Mouse (Mus musculus): ENCODE measurements at regions not wholly inside any gene's neighbourhood (a gene's known extent, or its start where the extent isn't known, plus 50 kb on each side); places are given as distances from the start of the nearest gene placed in this dataset.

DNA sequence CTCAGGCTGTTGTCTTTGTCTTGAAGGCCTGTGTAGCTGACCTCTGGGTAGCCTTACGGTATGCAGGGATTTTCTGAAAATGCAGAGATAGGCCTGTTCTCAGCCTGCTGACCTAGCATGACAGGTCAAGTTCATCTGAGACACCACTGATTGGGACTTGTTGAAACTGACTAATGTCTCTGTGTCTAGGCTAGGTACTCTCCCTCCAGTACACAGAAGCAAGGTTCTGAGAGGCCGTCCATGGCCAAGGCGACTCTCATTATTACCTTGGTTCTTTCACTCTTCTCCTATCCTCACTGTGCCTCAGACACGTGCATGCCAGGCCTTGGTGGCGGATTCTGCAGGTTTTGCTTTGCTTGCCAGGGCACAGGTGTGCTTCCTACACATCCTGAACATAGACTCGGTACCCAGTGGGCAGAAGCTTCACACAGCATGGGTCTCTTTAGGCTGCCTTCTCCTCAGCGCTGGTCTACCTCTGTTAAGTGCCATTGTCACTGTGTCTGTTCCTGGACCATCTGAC is 208.3 kb downstream of the Adra2a start:
- Histone ChIP-seq H3K9me3 (no peaks in the 10 kb centered on the region), H3K27ac (no peak overlapping the region), H3K27me3 (no peaks in the 10 kb centered on the region), H3K9ac (no peak overlapping the region), H3K4me2 (no peak overlapping the region), H3K36me3 (no peaks in the 10 kb centered on the region), H3K4me1 (replicated peaks) (no peaks in the 10 kb centered on the region), H3K4me3 (no peak overlapping the region)
- 83% methylated on average over 7 of the region's 7 CpGs for WGBS
- no peak for ATAC-seq (ENCODE audit: low FRiP score)

GRCm38 (mm10) chr19:54257889-54258288 is 213.9 kb downstream of the Adra2a start:
- H3K27me3 ChIP-seq, result peaks cover 7% of the 10 kb centered on the region; the same call in 1 of the 2 replicates
- peaks cover 18% of the 10 kb centered on the region for H3K4me1 ChIP-seq (replicated peaks)
- H3K4me3 ChIP-seq, result no peak overlapping the region
- WGBS, result 88% methylated on average over 3 of the region's 3 CpGs
- H3K36me3 ChIP-seq, result no peaks in the 10 kb centered on the region
- no peak overlapping the region for H3K9ac ChIP-seq
- no peak for ATAC-seq (ENCODE audit: low FRiP score)
- no peak overlapping the region for H3K27ac ChIP-seq
- no peaks in the 10 kb centered on the region for H3K9me3 ChIP-seq
- no peak overlapping the region for H3K4me2 ChIP-seq

DNA sequence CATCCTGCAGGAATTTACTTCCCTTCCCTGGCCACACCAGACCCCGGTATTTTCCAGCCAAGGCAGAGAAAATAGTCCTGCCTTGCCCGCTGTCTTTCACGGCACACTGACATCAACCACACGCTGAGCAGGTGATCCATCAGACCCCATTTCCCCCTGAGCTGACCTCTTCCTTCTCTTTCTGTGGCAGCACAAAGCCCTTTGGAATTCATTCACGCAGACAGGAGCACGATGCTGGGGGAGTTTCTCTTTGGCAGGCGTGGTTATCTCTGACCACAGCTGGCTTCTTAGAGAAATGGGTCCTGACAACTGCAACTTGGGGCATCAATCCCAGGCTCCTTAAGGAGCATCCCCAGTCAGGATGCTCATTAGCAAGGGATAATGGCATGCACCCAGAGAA is 215.2 kb downstream of the Adra2a start:
- Histone ChIP-seq H3K4me3 (no peak overlapping the region), H3K4me2 (peak overlapping the region; percentile 40), H3K36me3 (no peaks in the 10 kb centered on the region), H3K27ac (0 out of 2 replicates have a peak overlapping the region, but pooled peaks have one; percentile 36), H3K9me3 (no peaks in the 10 kb centered on the region), H3K27me3 (peaks cover 7% of the 10 kb centered on the region; the same call in 1 of the 2 replicates), H3K4me1 (replicated peaks) (peaks cover 18% of the 10 kb centered on the region), H3K9ac (0 out of 2 replicates have a peak overlapping the region, but pooled peaks have one; percentile 19)
- WGBS, result 5% methylated on average over 7 of the region's 7 CpGs
- ATAC-seq (ENCODE audit: low FRiP score), result no peak

DNA sequence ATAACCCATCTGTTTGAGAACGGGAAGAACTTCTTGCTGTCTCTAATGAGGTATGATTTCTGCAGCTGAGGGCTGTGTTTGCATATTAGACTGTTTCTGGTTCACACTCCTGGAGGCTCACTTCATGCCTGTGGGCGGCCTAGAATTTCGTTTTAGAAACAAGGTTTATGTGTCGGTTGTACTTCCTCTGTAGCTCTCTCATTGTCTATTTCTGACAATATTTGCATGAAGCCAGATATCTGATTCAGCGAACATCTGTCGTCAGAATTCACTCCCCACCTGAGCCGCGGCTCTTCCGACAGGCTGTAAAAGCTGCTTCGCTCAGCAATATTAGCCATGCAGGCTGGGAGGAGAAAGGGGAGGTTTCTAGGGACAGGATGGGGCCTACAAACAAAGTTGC is 233.4 kb downstream of the Adra2a start:
- H3K4me1 ChIP-seq (replicated peaks), result peaks cover 4% of the 10 kb centered on the region; the same call in 1 of the 2 replicates
- WGBS, result 89% methylated on average over 10 of the region's 10 CpGs
- ATAC-seq (ENCODE audit: low FRiP score), result no peak
- no peaks in the 10 kb centered on the region for H3K36me3 ChIP-seq
- H3K4me3 ChIP-seq, result no peak overlapping the region
- no peaks in the 10 kb centered on the region for H3K9me3 ChIP-seq
- no peak overlapping the region for H3K4me2 ChIP-seq
- H3K9ac ChIP-seq, result no peak overlapping the region
- H3K27ac ChIP-seq, result no peak overlapping the region
- H3K27me3 ChIP-seq, result no peaks in the 10 kb centered on the region

GRCm38 (mm10) chr19:54285481-54285880 is 241.5 kb downstream of the Adra2a start:
- no peaks in the 10 kb centered on the region for H3K36me3 ChIP-seq
- H3K27ac ChIP-seq, result no peak overlapping the region
- H3K9me3 ChIP-seq, result no peaks in the 10 kb centered on the region
- no peaks in the 10 kb centered on the region for H3K4me1 ChIP-seq (replicated peaks)
- H3K4me2 ChIP-seq, result no peak overlapping the region
- no peak for ATAC-seq (ENCODE audit: low FRiP score)
- no peak overlapping the region for H3K4me3 ChIP-seq
- H3K9ac ChIP-seq, result no peak overlapping the region
- H3K27me3 ChIP-seq, result no peaks in the 10 kb centered on the region

DNA sequence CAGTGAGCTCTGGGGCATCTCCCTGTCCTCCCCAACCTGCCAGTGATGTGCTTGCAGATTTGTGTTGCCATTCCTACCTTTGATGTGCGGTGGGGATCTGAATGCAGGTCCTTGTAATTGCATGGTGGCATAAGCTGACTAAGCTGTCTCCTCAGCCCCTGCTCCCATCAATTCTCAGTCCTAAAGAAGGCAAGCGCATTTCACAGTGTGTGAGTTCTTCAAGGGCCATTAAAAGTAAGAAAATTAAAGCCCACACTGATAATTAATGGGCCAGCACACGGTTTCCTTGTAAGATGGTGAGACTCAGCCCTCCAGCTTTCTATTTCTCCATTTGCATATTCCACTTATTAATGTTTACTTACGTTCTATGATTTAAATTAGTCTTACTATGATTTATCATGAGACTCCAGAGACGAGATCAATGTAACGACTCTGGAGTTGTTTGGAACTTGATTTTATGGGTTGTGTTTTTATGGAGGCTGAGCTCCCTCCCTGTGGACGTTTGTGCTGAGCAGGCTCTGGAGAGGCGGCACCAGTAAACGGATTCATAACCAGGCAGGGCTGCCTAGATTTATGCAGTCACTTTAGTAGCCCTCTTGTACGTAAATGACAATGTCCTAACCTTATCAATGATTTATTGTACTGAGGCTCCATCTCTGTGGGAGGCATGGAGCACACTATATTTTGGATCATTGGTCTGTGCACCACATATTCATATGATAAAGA is 253.9 kb downstream of the Adra2a start:
- H3K4me1 ChIP-seq (replicated peaks), result 0 out of 2 replicates have a peak, but pooled peaks cover 2% of the 10 kb centered on the region
- no peaks in the 10 kb centered on the region for H3K27me3 ChIP-seq
- H3K27ac ChIP-seq, result 0 out of 2 replicates have a peak overlapping the region, but pooled peaks have one; percentile 8
- H3K4me3 ChIP-seq, result no peak overlapping the region
- no peak overlapping the region for H3K4me2 ChIP-seq
- no peaks in the 10 kb centered on the region for H3K36me3 ChIP-seq
- 74% methylated on average over 10 of the region's 10 CpGs for WGBS
- no peaks in the 10 kb centered on the region for H3K9me3 ChIP-seq
- H3K9ac ChIP-seq, result no peak overlapping the region
- ATAC-seq (ENCODE audit: low FRiP score), result no peak

DNA sequence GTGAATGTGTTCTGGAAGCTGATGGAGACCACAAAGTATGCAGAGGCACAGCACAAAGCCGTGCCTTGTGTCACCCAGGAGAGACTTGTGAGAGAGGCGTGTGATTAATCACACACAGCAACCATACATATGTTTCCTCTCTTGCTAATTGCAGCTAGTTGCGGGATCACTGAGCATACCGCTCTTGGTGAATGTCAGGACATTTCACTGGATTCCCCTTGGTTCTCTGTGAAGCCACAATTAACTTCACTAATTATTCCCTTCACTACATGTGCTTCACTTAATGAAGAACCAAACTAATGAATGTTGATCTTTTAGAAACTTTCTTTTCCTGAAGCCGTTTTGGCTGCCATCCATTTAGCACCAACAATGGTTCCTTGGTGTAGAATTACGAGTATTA is 267.3 kb downstream of the Adra2a start:
- Histone ChIP-seq H3K9me3 (no peaks in the 10 kb centered on the region), H3K4me1 (replicated peaks) (no peaks in the 10 kb centered on the region), H3K27ac (no peak overlapping the region), H3K4me3 (no peak overlapping the region), H3K36me3 (no peaks in the 10 kb centered on the region), H3K27me3 (no peaks in the 10 kb centered on the region), H3K9ac (no peak overlapping the region), H3K4me2 (no peak overlapping the region)
- ATAC-seq (ENCODE audit: low FRiP score), result no peak
- WGBS, result 64% methylated on average over 6 of the region's 6 CpGs

DNA sequence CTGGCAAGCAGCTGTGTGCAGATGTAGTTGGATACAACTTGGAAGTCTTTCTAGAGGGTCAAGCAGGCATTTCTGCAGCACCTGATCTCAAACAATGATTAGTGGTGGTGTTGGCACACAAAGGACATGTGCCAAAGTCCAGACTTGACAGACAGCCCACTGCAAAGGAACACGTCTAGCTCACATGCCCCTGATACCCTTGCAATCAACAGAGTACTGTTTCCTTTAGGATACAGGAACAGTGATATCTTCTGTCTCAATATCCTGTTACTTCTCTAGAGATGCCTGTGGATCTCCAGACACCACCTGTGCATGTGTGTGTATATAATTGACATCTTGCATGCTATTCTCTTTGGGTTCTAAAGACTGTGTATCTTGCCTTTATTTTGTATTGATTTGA is 267.8 kb downstream of the Adra2a start:
- no peaks in the 10 kb centered on the region for H3K27me3 ChIP-seq
- 75% methylated on average over 1 of the region's 1 CpGs for WGBS
- H3K4me3 ChIP-seq, result no peak overlapping the region
- H3K4me1 ChIP-seq (replicated peaks), result no peaks in the 10 kb centered on the region
- H3K36me3 ChIP-seq, result no peaks in the 10 kb centered on the region
- no peaks in the 10 kb centered on the region for H3K9me3 ChIP-seq
- no peak overlapping the region for H3K9ac ChIP-seq
- ATAC-seq (ENCODE audit: low FRiP score), result no peak
- H3K4me2 ChIP-seq, result no peak overlapping the region
- H3K27ac ChIP-seq, result no peak overlapping the region

DNA sequence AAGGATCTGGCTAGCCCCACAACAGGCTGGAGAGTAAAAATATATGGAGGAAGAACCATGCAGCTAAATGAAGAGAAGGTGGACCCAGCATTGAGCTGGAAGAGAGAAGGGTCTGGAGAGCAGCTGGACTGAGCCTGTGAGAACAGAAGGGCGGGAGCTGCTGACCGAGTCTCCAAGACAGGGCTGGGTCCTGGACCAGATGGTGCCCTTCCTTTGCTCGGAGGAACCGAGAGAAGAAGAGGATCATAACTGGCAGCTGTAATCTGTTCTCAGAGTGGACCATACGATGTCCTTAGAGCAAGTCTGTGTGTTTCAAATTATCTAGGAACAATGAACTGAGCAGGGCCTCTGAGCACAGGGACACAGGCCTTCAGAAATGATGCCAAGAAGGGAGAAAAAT is 279.3 kb downstream of the Adra2a start:
- Histone ChIP-seq H3K4me2 (no peak overlapping the region), H3K27ac (no peak overlapping the region), H3K27me3 (no peaks in the 10 kb centered on the region), H3K9ac (no peak overlapping the region), H3K4me1 (replicated peaks) (no peaks in the 10 kb centered on the region), H3K4me3 (no peak overlapping the region), H3K36me3 (no peaks in the 10 kb centered on the region), H3K9me3 (no peaks in the 10 kb centered on the region)
- 67% methylated on average over 5 of the region's 5 CpGs for WGBS
- ATAC-seq (ENCODE audit: low FRiP score), result no peak

- H3K4me3 ChIP-seq, result no peak overlapping the region
- no peak overlapping the region for H3K27ac ChIP-seq
- no peak overlapping the region for H3K9ac ChIP-seq
- 64% methylated on average over 4 of the region's 4 CpGs for WGBS
- no peaks in the 10 kb centered on the region for H3K27me3 ChIP-seq
- H3K4me2 ChIP-seq, result no peak overlapping the region
- ATAC-seq (ENCODE audit: low FRiP score), result no peak
- no peaks in the 10 kb centered on the region for H3K4me1 ChIP-seq (replicated peaks)
- H3K9me3 ChIP-seq, result peaks cover 5% of the 10 kb centered on the region; the same call in 1 of the 2 replicates
- no peaks in the 10 kb centered on the region for H3K36me3 ChIP-seq
Measured at GRCm38 (mm10) chr19:54324991-54325390, 281.0 kb downstream of the Adra2a start.

GRCm38 (mm10) chr19:54332140-54332539 is 288.2 kb downstream of the Adra2a start:
- Histone ChIP-seq H3K4me2 (no peak overlapping the region), H3K27ac (no peak overlapping the region), H3K4me3 (no peak overlapping the region), H3K9me3 (peaks cover 10% of the 10 kb centered on the region; the same call in 1 of the 2 replicates), H3K4me1 (replicated peaks) (no peaks in the 10 kb centered on the region), H3K9ac (no peak overlapping the region), H3K36me3 (no peaks in the 10 kb centered on the region), H3K27me3 (no peaks in the 10 kb centered on the region)
- no peak for ATAC-seq (ENCODE audit: low FRiP score)
- WGBS, result 86% methylated on average over 1 of the region's 1 CpGs

DNA sequence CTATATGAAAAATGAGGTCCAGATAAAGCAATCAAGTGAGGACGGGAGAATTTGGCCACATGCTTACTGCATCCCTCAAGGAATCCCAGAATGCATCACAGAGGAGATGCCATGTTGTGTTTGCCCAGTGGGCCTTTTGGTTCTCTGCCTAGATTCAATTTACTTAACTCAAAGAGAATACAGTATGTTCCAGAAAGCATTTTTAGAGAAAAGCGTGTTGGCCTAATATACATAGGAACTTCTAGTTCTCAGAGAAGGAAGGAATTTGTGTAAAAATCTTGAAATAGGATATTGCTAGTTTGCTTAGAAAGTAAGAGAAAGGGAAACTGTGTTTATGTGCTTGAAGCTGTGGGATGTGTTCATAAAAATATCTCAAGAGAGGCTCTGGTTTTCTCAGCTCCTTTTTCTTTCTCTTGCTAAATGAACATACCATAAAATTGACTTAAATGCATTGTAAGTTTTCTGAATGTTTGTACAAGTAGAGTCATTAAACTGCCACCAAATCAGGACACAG is 296.9 kb downstream of the Adra2a start:
- 92% methylated on average over 2 of the region's 2 CpGs for WGBS
- no peak for ATAC-seq (ENCODE audit: low FRiP score)
- H3K27ac ChIP-seq, result no peak overlapping the region
- no peaks in the 10 kb centered on the region for H3K27me3 ChIP-seq
- H3K4me2 ChIP-seq, result no peak overlapping the region
- no peak overlapping the region for H3K9ac ChIP-seq
- no peaks in the 10 kb centered on the region for H3K36me3 ChIP-seq
- H3K4me1 ChIP-seq (replicated peaks), result no peaks in the 10 kb centered on the region
- no peaks in the 10 kb centered on the region for H3K9me3 ChIP-seq
- no peak overlapping the region for H3K4me3 ChIP-seq

DNA sequence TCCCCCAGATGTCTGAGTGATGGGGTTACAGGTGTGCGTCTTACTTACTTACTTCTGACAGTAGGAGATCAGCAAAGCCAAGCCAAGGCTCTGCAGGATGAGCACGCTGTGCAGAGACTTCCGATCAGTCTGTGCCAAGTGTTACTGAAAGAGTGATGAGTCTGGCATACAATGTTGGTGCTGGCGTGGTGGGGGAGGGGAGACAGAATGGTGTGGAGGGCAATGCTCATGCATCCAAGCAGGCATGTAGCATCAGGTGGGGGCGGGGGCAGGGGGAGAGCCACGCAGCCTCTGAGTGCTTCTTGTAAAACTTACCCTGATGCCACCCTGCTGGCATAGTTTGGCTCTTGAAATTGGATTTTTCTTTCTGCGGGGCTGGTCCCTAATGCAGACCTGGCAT is 315.8 kb downstream of the Adra2a start:
- Histone ChIP-seq H3K9me3 (no peaks in the 10 kb centered on the region), H3K27ac (no peak overlapping the region), H3K4me3 (no peak overlapping the region), H3K4me2 (no peak overlapping the region), H3K27me3 (no peaks in the 10 kb centered on the region), H3K4me1 (replicated peaks) (no peaks in the 10 kb centered on the region), H3K9ac (no peak overlapping the region), H3K36me3 (no peaks in the 10 kb centered on the region)
- 86% methylated on average over 7 of the region's 7 CpGs for whole genome bisulfite sequencing
- ATAC-seq (ENCODE audit: low FRiP score), result no peak
